In the genomic region with DNA sequence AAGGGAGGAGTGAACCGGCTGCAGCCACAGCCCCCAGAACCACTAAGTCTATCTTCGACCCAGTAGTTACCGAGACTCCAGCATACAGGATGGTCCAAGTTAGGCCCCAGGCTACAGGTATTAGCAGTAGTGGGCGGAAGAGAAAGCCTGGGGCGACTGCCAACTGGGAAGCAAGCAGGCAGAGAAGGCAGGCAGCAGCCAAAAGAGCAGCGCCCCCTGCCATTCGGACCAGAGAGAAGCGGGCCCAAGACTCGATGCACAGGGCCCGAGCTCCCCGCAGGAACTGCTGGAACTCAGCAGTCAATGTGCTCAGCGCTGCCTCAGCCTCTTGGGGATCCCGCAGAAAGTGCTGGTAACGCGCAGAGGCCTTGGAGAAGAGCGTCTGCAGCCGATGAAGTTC, we compare ENCODE assay signal across 20 mouse cellular contexts. TPM values are rescaled to one million over a fixed set of nuclear protein-coding genes. Genes with fewer than 3 reads are reported as not detected.
DNase-seq lines count a peak whose midpoint lies in the region; ATAC-seq and TF ChIP-seq lines count a peak whose summit lies in the region.
"Had no signal": no experiment of that assay in that cellular context is flagged by ENCODE, and none has a peak within 500 bp of the region (broad histone marks: within the 10 kb centered on the region; RNA-seq: fewer than 3 reads in every experiment).

No protein-coding gene starts in this region.

- H3K36me3 ChIP-seq in midbrain, embryonic 11.5 days (ENCODE audit: control insufficient read depth, insufficient read depth, low read length), result peaks cover 18% of the 10 kb centered on the region
- peaks cover 74% of the 10 kb centered on the region for H3K36me3 ChIP-seq in midbrain, embryonic 13.5 days
- peaks cover 40% of the 10 kb centered on the region for H3K36me3 ChIP-seq in ES-E14 (ENCODE audit: control insufficient read depth, insufficient read depth, low read length, poor library complexity, severe bottlenecking)

- no peak overlapping the region for H3K4me2 ChIP-seq in midbrain, embryonic 11.5 days
- no peak overlapping the region for H3K4me2 ChIP-seq in midbrain, embryonic 13.5 days (replicated peaks)
- H3K4me2 ChIP-seq: embryonic facial prominence, embryonic 13.5 days; forebrain, embryonic 13.5 days; hindbrain, embryonic 12.5 days had no signal

- in situ Hi-C loops in ES-E14 (cut with MboI; ENCODE audit: low sequenced_read_pairs in 2 of 2, unreplicated experiment in 2 of 2), result no loop called here

- no peak overlapping the region for H3K27ac ChIP-seq in midbrain, embryonic 11.5 days (ENCODE audit: low read depth, low read length)
- no peak overlapping the region for H3K27ac ChIP-seq in midbrain, embryonic 13.5 days
- H3K27ac ChIP-seq in ES-E14 (ENCODE audit: insufficient read depth, low read depth, low read length, poor library complexity, severe bottlenecking), result no peak overlapping the region
- H3K27ac ChIP-seq: embryonic facial prominence, embryonic 13.5 days; forebrain, embryonic 13.5 days; heart, embryonic 10.5 days; hindbrain, embryonic 12.5 days had no signal

- WGBS in midbrain, embryonic 11.5 days, result 65% methylated on average over 17 of the region's 17 CpGs
- 72% methylated on average over 17 of the region's 17 CpGs for WGBS in midbrain, embryonic 13.5 days

- no peaks in the 10 kb centered on the region for H3K9me3 ChIP-seq in midbrain, embryonic 11.5 days (ENCODE audit: control insufficient read depth, low read length)
- no peaks in the 10 kb centered on the region for H3K9me3 ChIP-seq in midbrain, embryonic 13.5 days
- H3K9me3 ChIP-seq in ES-E14 (ENCODE audit: control insufficient read depth, insufficient read depth, low read depth, low read length), result no peaks in the 10 kb centered on the region
- H3K9me3 ChIP-seq: embryonic facial prominence, embryonic 13.5 days; forebrain, embryonic 13.5 days; heart, embryonic 10.5 days; hindbrain, embryonic 12.5 days had no signal

- DNase-seq in cerebellum, postnatal 10 days, result peak; percentile 42 to 55
- no peak for DNase-seq in cerebellum, adult 9-10 months
- peak; percentile 60 for DNase-seq in midbrain, embryonic 11.5 days (ENCODE audit: low spot score, missing footprints)
- DNase-seq in ES-E14 (ENCODE audit: low read depth, low spot score), result no peak
- peak; percentile 18 for DNase-seq in brain, adult 2 months (ENCODE audit: low read depth, low spot score)
- DNase-seq in kidney, postnatal 36 days, result no peak
- no peak for DNase-seq in urinary bladder, postnatal 10 days (ENCODE audit: low spot score)
- DNase-seq: adrenal gland, postnatal 10 days; heart, adult 18-20 months; heart, postnatal 10 days; heart, postnatal 4 days; kidney, adult 11 months had no signal

- peaks cover 9% of the 10 kb centered on the region for H3K4me1 ChIP-seq in midbrain, embryonic 11.5 days (ENCODE audit: control insufficient read depth, insufficient read depth, low read length)
- peaks cover 20% of the 10 kb centered on the region for H3K4me1 ChIP-seq in midbrain, embryonic 13.5 days (replicated peaks)
- H3K4me1 ChIP-seq in ES-E14 (ENCODE audit: control insufficient read depth in 2 of 2, insufficient read depth in 2 of 2, low read length in 2 of 2, poor library complexity in 1 of 2), result peaks cover 2 to 21% of the 10 kb centered on the region in 2 experiments; a peak in 3 of 4 replicates

- H3K9ac ChIP-seq in midbrain, embryonic 11.5 days (ENCODE audit: low read length), result no peak overlapping the region
- H3K9ac ChIP-seq in midbrain, embryonic 13.5 days (replicated peaks), result no peak overlapping the region
- peak overlapping the region; percentile 13; the same call in 1 of the 2 replicates for H3K9ac ChIP-seq in ES-E14 (ENCODE audit: insufficient read depth, low read depth, low read length, poor library complexity, severe bottlenecking)
- H3K9ac ChIP-seq: embryonic facial prominence, embryonic 13.5 days; forebrain, embryonic 13.5 days; hindbrain, embryonic 12.5 days had no signal

- no peak overlapping the region for H3K4me3 ChIP-seq in midbrain, embryonic 11.5 days (ENCODE audit: low read depth, low read length)
- no peak overlapping the region for H3K4me3 ChIP-seq in midbrain, embryonic 13.5 days (replicated peaks)
- peak overlapping the region in 1 of 2 experiments; percentile 32; a peak in 1 of 4 replicates for H3K4me3 ChIP-seq in ES-E14 (ENCODE audit: insufficient read depth in 1 of 2, low read depth in 1 of 2, low read length in 2 of 2, poor library complexity in 1 of 2, severe bottlenecking in 1 of 2)
- H3K4me3 ChIP-seq: embryonic facial prominence, embryonic 13.5 days; forebrain, embryonic 13.5 days; heart, embryonic 10.5 days; hindbrain, embryonic 12.5 days had no signal

- no peaks in the 10 kb centered on the region for H3K27me3 ChIP-seq in midbrain, embryonic 11.5 days (ENCODE audit: control insufficient read depth, insufficient read depth, low read length)
- no peaks in the 10 kb centered on the region for H3K27me3 ChIP-seq in midbrain, embryonic 13.5 days
- H3K27me3 ChIP-seq: embryonic facial prominence, embryonic 13.5 days; forebrain, embryonic 13.5 days; hindbrain, embryonic 12.5 days; Patski had no signal

- ATAC-seq in midbrain, embryonic 11.5 days (ENCODE audit: low FRiP score), result no peak
- ATAC-seq in midbrain, embryonic 13.5 days, result no peak
- ATAC-seq: forebrain, embryonic 13.5 days; hindbrain, embryonic 16.5 days; inflammation-experienced regulatory T-cells, adult 6 months; Patski had no signal

TF ChIP-seq in ES-E14, 5 proteins besides CTCF, POLR2A, EP300 and RAD21:
- TF ChIP-seq ZNF384 (IDR thresholded peaks at IDR 0.05; ENCODE audit: low read depth, low read length) (no peak), HCFC1 (IDR thresholded peaks at IDR 0.05; ENCODE audit: borderline replicate concordance, insufficient read depth, low read length) (no peak), ZC3H11A (IDR thresholded peaks at IDR 0.05; ENCODE audit: borderline replicate concordance, low read depth, low read length) (no peak), CHD2 (IDR thresholded peaks at IDR 0.05; ENCODE audit: low read depth, low read length) (no peak), MAFK (IDR thresholded peaks at IDR 0.05; ENCODE audit: insufficient read depth, low read depth, low read length) (no peak)
TF ChIP-seq in ES-E14: peak in this region for 0.

RNA-seq across cellular contexts. Expression of a gene that starts 4.3 kb away (rescaled TPM):
- 16.2 and 16.4 TPM in 2 replicates for polyA plus RNA-seq in midbrain, embryonic 11.5 days (2014; fragmentation: Nextera tagmentation; extraction: Ambion mirVana)
- polyA plus RNA-seq in midbrain, embryonic 13.5 days (2015; fragmentation: Nextera tagmentation; extraction: Ambion mirVana), result 25.3 and 29.9 TPM in 2 replicates
- total RNA-seq in ES-E14 (2012; rRNA removed), result 40.9 and 59.1 TPM in 2 replicates

RNA-seq across cellular contexts. Expression of a gene that starts 10.2 kb away (rescaled TPM):
- 365 TPM in 2 replicates for polyA plus RNA-seq in midbrain, embryonic 11.5 days (2014; fragmentation: Nextera tagmentation; extraction: Ambion mirVana)
- 245 and 253 TPM in 2 replicates for polyA plus RNA-seq in midbrain, embryonic 13.5 days (2015; fragmentation: Nextera tagmentation; extraction: Ambion mirVana)
- 245 and 279 TPM in 2 replicates for total RNA-seq in ES-E14 (2012; rRNA removed)

RNA-seq across cellular contexts. Expression of a gene that starts 11.0 kb away (rescaled TPM):
- polyA plus RNA-seq in midbrain, embryonic 11.5 days (2014; fragmentation: Nextera tagmentation; extraction: Ambion mirVana), result 21.4 and 22.0 TPM in 2 replicates
- polyA plus RNA-seq in midbrain, embryonic 13.5 days (2015; fragmentation: Nextera tagmentation; extraction: Ambion mirVana), result 17.0 and 18.7 TPM in 2 replicates
- 13.0 and 16.9 TPM in 2 replicates for total RNA-seq in ES-E14 (2012; rRNA removed)

RNA-seq across cellular contexts. Expression of a gene that starts 21.0 kb away (rescaled TPM):
- polyA plus RNA-seq in midbrain, embryonic 11.5 days (2014; fragmentation: Nextera tagmentation; extraction: Ambion mirVana), result 635 and 667 TPM in 2 replicates
- 560 and 579 TPM in 2 replicates for polyA plus RNA-seq in midbrain, embryonic 13.5 days (2015; fragmentation: Nextera tagmentation; extraction: Ambion mirVana)
- 155 and 267 TPM in 2 replicates for total RNA-seq in ES-E14 (2012; rRNA removed)

RNA-seq across cellular contexts. Expression of a gene that starts 24.7 kb away (rescaled TPM):
- polyA plus RNA-seq in midbrain, embryonic 11.5 days (2014; fragmentation: Nextera tagmentation; extraction: Ambion mirVana), result 23.3 and 24.4 TPM in 2 replicates
- polyA plus RNA-seq in midbrain, embryonic 13.5 days (2015; fragmentation: Nextera tagmentation; extraction: Ambion mirVana), result 45.4 and 55.2 TPM in 2 replicates
- 8.2 and 11.9 TPM in 2 replicates for total RNA-seq in ES-E14 (2012; rRNA removed)

Comparison
In these comparisons a context has a peak if more than half of its experiments do, and no peak if none do; other contexts are left out.
1. DNase-seq: peak in cerebellum, postnatal 10 days (2 of 2), midbrain, embryonic 11.5 days (single experiment) and brain, adult 2 months (single experiment); none in cerebellum, adult 9-10 months (single experiment), ES-E14 (single experiment), kidney, postnatal 36 days (0 of 2) and urinary bladder, postnatal 10 days (single experiment).